Mouse (Mus musculus) T-helper 17 cell (primary cell): ENCODE measurements at regions not wholly inside any gene's neighbourhood (a gene's known extent, or its start where the extent isn't known, plus 50 kb on each side); places are given as distances from the start of the nearest gene placed in this dataset.
"Not testable (repeated sequence)": the region's sequence is repeated elsewhere in the genome, so short reads cannot be mapped to it uniquely, and the experiment has no call there.

Experiments
- in situ Hi-C, 2 experiments: fragments of 300-600 bp; cut with MboI, MseI; formaldehyde crosslinking; loops; 1 replicate in 1 of 2; 2 replicates in 1 of 2; pipeline ENCODE4 v1.15.1; 2025; ENCODE audit warnings: high pct_unique_total_duplicates in 2 of 2

DNA sequence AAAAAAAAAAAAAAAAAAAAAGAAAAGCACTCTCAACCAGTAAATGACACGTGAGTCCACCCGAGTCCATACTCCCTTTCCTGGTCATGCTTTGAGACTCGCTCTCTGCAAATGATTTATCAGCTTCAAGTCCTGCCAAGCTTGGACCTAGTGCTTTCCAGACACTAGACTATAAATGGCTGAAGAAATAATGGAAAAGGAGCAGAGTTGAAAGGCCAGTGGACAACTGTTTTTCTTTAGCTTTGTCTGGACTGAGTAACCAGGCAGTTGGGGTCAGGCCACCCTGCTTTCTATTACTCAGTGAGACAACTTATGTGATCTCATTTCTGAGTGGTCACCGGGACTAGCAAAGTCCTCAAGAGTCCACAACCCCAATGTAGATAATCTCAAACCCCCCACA, 112.9 kb downstream of the Kcns3 start:
- in situ Hi-C loops: no loop called here

- in situ Hi-C loops: no loop called here
Measured at GRCm38 (mm10) chr12:11020571-11021545, 130.0 kb downstream of the Kcns3 start.

DNA sequence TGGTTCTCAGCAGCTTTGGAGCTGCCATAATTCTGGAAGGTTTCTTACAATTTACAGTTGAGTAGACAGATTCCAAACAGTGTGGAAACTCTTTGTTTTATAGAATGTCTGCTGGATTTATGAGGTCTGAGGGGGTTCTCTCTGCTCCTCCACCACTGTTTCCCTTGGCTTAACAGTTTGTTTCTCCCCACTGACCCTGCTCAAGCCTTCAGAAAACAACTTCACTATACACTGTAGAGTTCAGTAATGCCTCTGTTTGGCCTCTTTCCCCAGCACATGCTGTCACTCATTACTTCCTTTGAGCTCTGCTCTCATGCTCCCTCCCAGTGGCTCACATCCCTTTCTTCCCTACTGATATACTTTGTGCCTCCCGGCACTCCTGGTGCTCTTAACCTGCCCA, 139.7 kb downstream of the Kcns3 start:
- in situ Hi-C loops: no loop called here

DNA sequence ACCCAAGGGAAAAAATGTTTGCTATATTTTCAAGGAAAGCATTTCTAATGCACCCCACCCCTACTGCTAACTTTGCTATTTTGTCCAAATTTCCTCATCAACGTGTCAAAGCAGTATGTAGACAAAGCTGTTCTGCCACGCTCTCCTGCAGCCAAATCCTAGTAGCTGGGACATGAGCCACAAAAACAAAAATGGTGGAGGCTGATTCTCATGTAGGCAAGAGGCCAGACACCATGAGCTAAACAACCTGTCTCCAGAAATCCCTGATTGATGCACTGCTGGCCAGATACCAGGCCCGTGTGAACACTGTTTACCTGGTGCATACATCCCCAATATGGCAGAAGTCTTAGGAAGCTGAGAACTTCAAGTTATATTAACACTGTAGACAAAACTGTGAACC, 166.6 kb downstream of the Kcns3 start:
- in situ Hi-C loops: no loop called here

DNA sequence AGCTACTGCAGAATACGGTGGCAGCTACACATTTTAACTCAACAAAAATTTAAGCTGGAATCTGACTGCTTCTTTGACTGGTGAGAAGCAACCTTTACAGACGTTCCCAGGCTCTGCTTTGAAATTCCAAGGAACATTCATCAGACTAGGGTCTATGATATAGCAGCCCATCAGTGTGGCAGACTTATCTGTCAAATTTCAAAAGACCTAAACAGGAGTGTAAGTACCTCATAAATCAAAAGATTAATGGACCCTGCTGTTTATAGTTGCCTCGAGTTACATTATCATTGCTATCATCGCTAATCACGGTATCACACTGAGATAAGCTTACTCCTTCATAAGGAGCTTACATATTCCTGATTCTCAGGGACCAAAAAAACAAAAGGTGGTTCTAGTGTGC, 201.7 kb downstream of the Kcns3 start:
- in situ Hi-C loops: no loop called here

DNA sequence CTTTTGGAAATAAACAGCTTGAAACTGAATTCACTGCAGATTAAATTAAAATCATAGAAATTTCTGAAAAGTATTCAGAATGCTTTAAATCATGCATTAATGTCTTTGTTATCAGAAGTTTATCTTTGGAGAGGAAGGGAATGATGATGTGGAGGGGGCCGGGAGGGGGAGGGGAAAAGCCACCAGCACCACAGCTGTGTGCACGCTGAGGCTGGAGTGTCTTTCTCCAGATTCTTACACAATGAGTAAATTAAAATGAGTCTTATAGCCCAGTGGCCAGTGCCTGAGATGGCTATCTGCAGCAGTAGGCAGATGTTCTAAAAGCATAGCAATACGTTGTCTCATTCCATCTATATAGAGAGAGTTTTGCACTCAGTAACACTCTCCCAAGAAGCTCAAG, 209.8 kb downstream of the Kcns3 start:
- in situ Hi-C loops: no loop called here

- in situ Hi-C loops: not testable (repeated sequence)
Measured at GRCm38 (mm10) chr12:10900054-10900453, 250.8 kb downstream of the Kcns3 start.

DNA sequence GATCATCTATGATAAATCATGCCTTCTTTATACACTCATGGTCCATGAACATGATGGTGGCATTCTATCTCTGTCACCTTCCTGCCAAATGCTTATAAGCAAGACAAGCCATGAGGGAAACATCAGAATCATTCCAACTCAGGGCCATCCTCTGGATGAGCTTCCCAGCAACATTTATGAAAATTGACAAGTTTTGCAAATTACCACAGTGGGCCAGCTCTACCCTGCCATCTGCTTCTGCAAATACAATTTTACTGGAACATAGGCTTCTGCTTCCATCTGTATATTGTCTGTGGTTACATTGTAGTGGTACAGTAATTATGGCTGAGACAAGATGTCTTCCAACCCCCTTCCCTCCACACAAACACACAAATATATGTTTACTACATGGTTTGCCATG, 272.1 kb downstream of the Kcns3 start:
- in situ Hi-C loops: no loop called here

GRCm38 (mm10) chr12:10874589-10875554, 276.0 kb downstream of the Kcns3 start:
- in situ Hi-C loops: no loop called here

DNA sequence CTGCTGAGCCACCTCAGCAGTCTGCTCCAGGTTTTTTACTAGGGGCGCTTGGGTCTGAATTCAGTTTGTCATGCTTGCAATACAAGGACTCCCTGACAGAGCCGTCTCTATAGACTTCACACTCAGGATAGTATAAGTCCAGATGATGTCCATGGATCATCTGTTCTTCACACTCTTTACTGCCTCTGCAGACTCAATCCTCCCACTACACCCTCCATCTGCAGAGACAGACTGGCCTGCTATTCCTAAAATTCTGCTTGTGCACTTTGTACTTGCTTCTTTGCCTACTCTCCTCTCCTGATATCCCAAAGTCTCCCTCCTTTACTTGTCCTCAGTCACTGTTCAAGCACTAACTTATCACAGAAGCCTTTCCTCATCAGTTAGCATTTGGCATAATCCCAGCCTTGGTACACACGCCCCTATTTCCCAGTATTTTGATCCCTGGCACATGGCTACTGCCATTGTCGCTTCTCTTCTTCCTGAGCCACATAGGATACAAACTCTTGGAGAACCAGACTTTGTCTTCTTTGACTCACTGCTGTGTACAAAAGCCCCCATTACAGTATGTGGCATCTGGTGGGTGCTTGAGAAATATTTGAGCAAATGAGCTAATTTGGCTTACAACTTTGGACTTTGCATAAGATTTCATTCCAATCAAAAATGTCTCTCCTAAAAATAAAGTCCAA, 277.0 kb downstream of the Kcns3 start:
- in situ Hi-C loops: no loop called here

DNA sequence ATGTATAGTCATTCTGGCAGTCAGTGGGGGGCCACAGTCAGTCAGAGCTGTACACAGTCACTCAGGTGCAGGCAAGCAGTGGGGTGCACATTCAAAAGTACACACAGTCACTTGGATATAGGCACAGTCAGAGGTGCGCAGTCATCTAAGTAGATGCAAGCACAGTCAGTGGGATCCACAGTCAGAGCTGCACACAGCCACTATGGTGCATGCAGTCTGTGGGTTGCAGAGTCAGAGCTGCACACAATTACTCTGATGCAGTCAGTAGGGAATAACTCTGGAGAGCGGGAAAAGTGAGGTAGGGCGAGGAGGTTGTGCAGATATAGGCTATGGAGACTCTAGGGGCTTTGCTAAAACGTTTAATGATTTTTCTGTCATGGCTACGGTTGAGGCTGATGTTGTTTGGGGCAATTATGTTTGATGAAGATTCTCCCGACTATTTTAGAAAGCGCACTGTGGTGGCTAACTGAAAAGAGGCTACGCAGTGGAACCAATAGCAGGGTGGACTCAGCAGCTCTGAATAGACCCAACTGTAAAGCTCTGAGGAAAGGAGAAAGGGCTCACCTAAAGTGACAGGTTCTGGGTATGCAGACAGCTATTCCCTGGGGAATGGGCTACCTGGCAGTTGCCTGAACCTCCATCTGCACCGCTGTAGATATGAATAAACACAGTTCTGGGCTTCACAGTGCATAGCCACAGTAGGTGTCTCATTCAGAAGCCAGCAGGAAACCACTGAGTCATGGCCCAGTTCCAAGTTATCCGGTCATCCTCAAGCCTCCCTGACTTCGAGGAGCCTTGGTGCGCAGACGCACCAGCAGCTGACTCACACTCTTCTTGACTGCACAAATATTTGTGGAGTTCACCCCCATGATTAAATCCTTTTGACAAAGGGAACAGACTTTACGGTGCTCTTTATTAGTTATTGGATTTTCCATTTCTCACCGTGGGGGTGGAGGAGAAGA, 282.9 kb downstream of the Kcns3 start:
- in situ Hi-C loops: no loop called here

DNA sequence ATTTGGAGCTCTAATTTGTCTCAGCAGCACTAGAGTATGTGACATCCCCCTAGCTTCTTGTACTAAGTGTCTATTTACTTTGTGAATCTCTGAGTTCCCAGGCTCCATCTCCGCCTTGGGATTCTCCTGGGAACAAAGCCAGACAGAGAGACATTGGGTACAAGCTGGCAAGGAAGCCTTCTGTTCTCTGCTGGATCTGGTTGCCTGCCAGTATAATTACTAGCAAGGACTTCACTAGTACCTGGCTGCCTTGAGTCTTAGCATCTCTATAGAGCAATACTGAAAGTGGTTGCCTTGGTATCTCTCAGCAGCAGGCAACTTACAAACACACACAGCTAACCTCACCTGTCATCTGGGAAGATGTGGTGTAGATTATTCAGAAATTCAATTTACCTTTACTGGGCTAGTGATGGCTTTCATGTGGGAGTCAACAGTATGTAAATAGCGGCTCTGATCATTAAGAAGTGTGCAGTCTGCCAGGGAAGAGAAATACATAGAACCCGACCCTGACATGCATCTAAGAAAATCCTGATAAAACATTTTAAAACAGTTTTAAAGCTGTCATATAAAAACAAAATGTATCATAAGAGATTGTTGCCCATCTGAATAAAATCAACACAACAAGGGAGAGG, 283.8 kb downstream of the Kcns3 start:
- in situ Hi-C loops: no loop called here

- in situ Hi-C loops: no loop called here
Measured at GRCm38 (mm10) chr12:10865294-10865693, 285.6 kb downstream of the Kcns3 start.

DNA sequence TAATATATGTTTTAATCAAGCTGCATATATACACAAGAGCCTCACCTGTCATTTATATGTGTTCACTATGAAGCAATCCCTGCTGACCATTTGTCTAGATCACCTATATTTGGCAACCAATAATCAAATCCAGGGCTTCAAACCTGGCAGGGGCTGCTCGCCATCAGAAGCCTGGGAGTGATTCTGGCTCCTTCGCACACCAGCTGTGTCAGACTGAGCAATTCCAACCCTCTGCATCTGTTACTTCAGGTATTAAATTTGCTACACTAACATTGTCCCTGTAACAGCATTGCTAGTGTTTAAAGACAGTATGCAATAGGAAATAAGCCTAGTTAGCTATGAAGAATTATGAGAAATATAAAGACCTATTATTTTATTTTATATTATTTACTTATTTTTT, 330.5 kb downstream of the Kcns3 start:
- in situ Hi-C loops: no loop called here

- in situ Hi-C loops: no loop called here
Measured at GRCm38 (mm10) chr12:10818083-10818482, 332.8 kb downstream of the Kcns3 start.

GRCm38 (mm10) chr12:10817516-10817915, 333.3 kb downstream of the Kcns3 start:
- in situ Hi-C loops: no loop called here

GRCm38 (mm10) chr12:10810597-10810996, 340.3 kb downstream of the Kcns3 start:
- in situ Hi-C loops: no loop called here

DNA sequence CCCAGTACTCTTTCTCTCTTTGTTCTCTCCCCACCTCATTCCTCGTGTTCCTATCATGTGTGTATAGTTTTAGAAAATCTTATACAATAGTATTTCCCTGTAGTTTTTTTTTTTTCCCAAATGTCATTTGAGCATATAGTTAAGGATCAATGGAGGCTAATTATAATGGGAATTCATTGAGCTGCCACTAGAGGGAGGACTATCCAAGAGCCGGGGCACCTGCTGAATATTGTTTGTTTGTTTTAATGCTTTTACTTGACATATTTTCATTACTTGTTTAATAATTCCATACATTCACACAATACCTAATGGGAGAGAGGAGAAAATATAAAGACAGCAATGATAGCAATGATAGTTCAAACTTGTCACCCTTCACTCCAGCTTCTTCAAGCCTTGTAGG, 346.4 kb downstream of the Kcns3 start:
- in situ Hi-C loops: loop anchor here (5.0 to 10.0 kb wide), 2 partner anchors 78 to 640 kb away; no protein-coding TSS in a partner anchor
